Mouse (Mus musculus): Measurements from ENCODE around the gene Gmfb.

DNA sequence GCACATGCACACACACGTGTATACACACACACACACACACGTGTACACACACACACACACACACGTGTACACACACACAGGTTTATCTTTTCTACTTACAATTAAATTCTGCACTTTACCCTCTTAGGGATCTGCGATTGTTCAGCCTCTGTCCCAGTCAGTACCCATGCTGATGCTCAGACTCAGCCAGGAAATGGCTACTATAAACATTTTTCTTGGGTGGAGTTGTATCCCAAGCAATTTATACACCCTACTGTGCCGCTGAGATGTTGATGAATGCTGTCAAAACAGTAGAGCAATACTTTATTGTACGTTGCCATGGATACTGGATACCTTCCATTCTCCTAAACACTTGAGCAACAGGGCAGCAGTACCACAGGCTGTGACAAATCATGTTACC is 52.0 kb downstream of the Gmfb start:
- no peak for TF ChIP-seq CTCF (IDR thresholded peaks at IDR 0.05; ENCODE audit: low read depth)
- TF ChIP-seq EP300 (optimal IDR thresholded peaks at IDR 0.05), result no peak
